ENCODE assay signal across 8 mouse cellular contexts in genomic region chr12:11436023-11436350, GRCm38 (mm10). TPM values are rescaled to one million over a fixed set of nuclear protein-coding genes. Genes with fewer than 3 reads are reported as not detected.
DNase-seq lines count a peak whose midpoint lies in the region; ATAC-seq and TF ChIP-seq lines count a peak whose summit lies in the region.

No protein-coding gene starts in this region.

- no peaks in the 10 kb centered on the region for H3K4me1 ChIP-seq in kidney, embryonic 14.5 days (ENCODE audit: control insufficient read depth, insufficient read depth, low read length)
- peaks cover 24% of the 10 kb centered on the region for H3K4me1 ChIP-seq in embryonic facial prominence, embryonic 13.5 days
- H3K4me1 ChIP-seq in hindbrain, embryonic 15.5 days (replicated peaks) = peaks cover 23% of the 10 kb centered on the region
- H3K4me1 ChIP-seq in midbrain, postnatal 0 days (ENCODE audit: insufficient read depth, low read length) = 0 out of 2 replicates have a peak, but pooled peaks cover 5% of the 10 kb centered on the region

- H3K36me3 ChIP-seq in kidney, embryonic 14.5 days (ENCODE audit: control insufficient read depth, insufficient read depth, low read length) = no peaks in the 10 kb centered on the region
- no peaks in the 10 kb centered on the region for H3K36me3 ChIP-seq in embryonic facial prominence, embryonic 13.5 days
- no peaks in the 10 kb centered on the region for H3K36me3 ChIP-seq in hindbrain, embryonic 15.5 days
- no peaks in the 10 kb centered on the region for H3K36me3 ChIP-seq in midbrain, postnatal 0 days (ENCODE audit: insufficient read depth, low read length)

- no peak for DNase-seq in kidney, postnatal 25 days
- peak; percentile 27 for DNase-seq in midbrain, postnatal 0 days (ENCODE audit: low spot score)
- no peak for DNase-seq in urinary bladder, postnatal 10 days (ENCODE audit: low spot score)

- peaks cover 13% of the 10 kb centered on the region for H3K27me3 ChIP-seq in kidney, embryonic 14.5 days (ENCODE audit: control insufficient read depth, insufficient read depth, low read length)
- H3K27me3 ChIP-seq in embryonic facial prominence, embryonic 13.5 days = peaks cover 40% of the 10 kb centered on the region
- 0 out of 2 replicates have a peak, but pooled peaks cover 2% of the 10 kb centered on the region for H3K27me3 ChIP-seq in hindbrain, embryonic 15.5 days
- no peaks in the 10 kb centered on the region for H3K27me3 ChIP-seq in midbrain, postnatal 0 days (ENCODE audit: insufficient read depth, low read length)

- no peaks in the 10 kb centered on the region for H3K9me3 ChIP-seq in kidney, embryonic 14.5 days (ENCODE audit: control insufficient read depth, low read length)
- H3K9me3 ChIP-seq in embryonic facial prominence, embryonic 13.5 days = no peaks in the 10 kb centered on the region
- no peaks in the 10 kb centered on the region for H3K9me3 ChIP-seq in hindbrain, embryonic 15.5 days
- H3K9me3 ChIP-seq in midbrain, postnatal 0 days (ENCODE audit: low read length) = no peaks in the 10 kb centered on the region

- peak overlapping the region; percentile 29; the same call in 1 of the 2 replicates for H3K9ac ChIP-seq in kidney, embryonic 14.5 days (ENCODE audit: low read depth, low read length)
- H3K9ac ChIP-seq in embryonic facial prominence, embryonic 13.5 days = peak overlapping the region; percentile 68
- H3K9ac ChIP-seq in hindbrain, embryonic 15.5 days = peak overlapping the region; percentile 63
- peak overlapping the region; percentile 67 for H3K9ac ChIP-seq in midbrain, postnatal 0 days (replicated peaks; ENCODE audit: low read length, poor library complexity, severe bottlenecking)

- ATAC-seq in kidney, embryonic 14.5 days (ENCODE audit: low FRiP score, low TSS enrichment) = peak; percentile 8; the same call in 1 of the 2 replicates
- ATAC-seq in embryonic facial prominence, embryonic 13.5 days (ENCODE audit: insufficient number of reproducible peaks, insufficient read depth, low FRiP score, low TSS enrichment, low read depth) = no peak
- ATAC-seq in hindbrain, embryonic 15.5 days (ENCODE audit: low FRiP score, low read depth) = no peak
- peak; percentile 41; the same call in 1 of the 2 replicates for ATAC-seq in midbrain, postnatal 0 days (ENCODE audit: low FRiP score)
- ATAC-seq in megakaryocyte, adult 5-6 weeks (ENCODE audit: poor library complexity, severe bottlenecking) = no peak
- no peak for ATAC-seq in erythroblast, adult 5-6 weeks (replicated peaks; ENCODE audit: low FRiP score, poor library complexity, severe bottlenecking)

- no peak overlapping the region for H3K27ac ChIP-seq in kidney, embryonic 14.5 days (ENCODE audit: low read depth, low read length)
- H3K27ac ChIP-seq in embryonic facial prominence, embryonic 13.5 days = no peak overlapping the region
- H3K27ac ChIP-seq in hindbrain, embryonic 15.5 days (replicated peaks) = peak overlapping the region; percentile 84
- peak overlapping the region; percentile 85 for H3K27ac ChIP-seq in midbrain, postnatal 0 days (ENCODE audit: low read depth, low read length)

- peak overlapping the region; percentile 69 for H3K4me2 ChIP-seq in kidney, embryonic 14.5 days (replicated peaks; ENCODE audit: low read depth, low read length)
- peak overlapping the region; percentile 74 for H3K4me2 ChIP-seq in embryonic facial prominence, embryonic 13.5 days
- peak overlapping the region; percentile 92 for H3K4me2 ChIP-seq in hindbrain, embryonic 15.5 days
- peak overlapping the region; percentile 71 for H3K4me2 ChIP-seq in midbrain, postnatal 0 days (ENCODE audit: low read depth, low read length, poor library complexity, severe bottlenecking)

- 4% methylated on average over 12 of the region's 12 CpGs for WGBS in kidney, embryonic 14.5 days
- WGBS in embryonic facial prominence, embryonic 13.5 days = 3% methylated on average over 12 of the region's 12 CpGs
- 2% methylated on average over 12 of the region's 12 CpGs for WGBS in hindbrain, embryonic 15.5 days
- WGBS in midbrain, postnatal 0 days = 2% methylated on average over 12 of the region's 12 CpGs

- peak overlapping the region; percentile 39 for H3K4me3 ChIP-seq in kidney, embryonic 14.5 days (ENCODE audit: low read length)
- H3K4me3 ChIP-seq in embryonic facial prominence, embryonic 13.5 days = peak overlapping the region; percentile 47
- H3K4me3 ChIP-seq in hindbrain, embryonic 15.5 days = peak overlapping the region; percentile 57
- H3K4me3 ChIP-seq in midbrain, postnatal 0 days (ENCODE audit: low read depth, low read length) = peak overlapping the region; percentile 55

- TF ChIP-seq CTCF in midbrain, postnatal 0 days (IDR thresholded peaks at IDR 0.05) = no peak

RNA-seq across cellular contexts. Expression of gene Vsnl1, which starts 0.4 kb away (rescaled TPM):
- polyA plus RNA-seq in kidney, embryonic 14.5 days (2014; fragmentation: Nextera tagmentation; extraction: Ambion mirVana) = 1.9 and 2.8 TPM in 2 replicates
- polyA plus RNA-seq in embryonic facial prominence, embryonic 13.5 days (2015; fragmentation: Nextera tagmentation; extraction: Ambion mirVana) = 2.9 and 5.0 TPM in 2 replicates
- 95.3 and 123 TPM in 2 replicates for polyA plus RNA-seq in hindbrain, embryonic 15.5 days (2015; fragmentation: Nextera tagmentation; extraction: Ambion mirVana)
- total RNA-seq in midbrain, postnatal 0 days (2014; rRNA removed) = 208 and 234 TPM in 2 replicates
- 286 and 288 TPM in 2 replicates for polyA plus RNA-seq in midbrain, postnatal 0 days (2015; fragmentation: Nextera tagmentation; extraction: Ambion mirVana)
- not detected in 2 replicates for total RNA-seq in megakaryocyte, adult 5-6 weeks (2015)
- not detected in 2 replicates for total RNA-seq in megakaryocyte, adult 5-6 weeks (2017)
- total RNA-seq in erythroblast, adult 5-6 weeks (2015; ENCODE audit: low replicate concordance) = not detected in 2 replicates
- 0.42 TPM in 1 of 2 replicates, not detected in the other for total RNA-seq in erythroblast, adult 5-6 weeks (2017; ENCODE audit: low replicate concordance)

RNA-seq across cellular contexts. Expression of gene Rad51ap2, which starts 19.9 kb away (rescaled TPM):
- polyA plus RNA-seq in kidney, embryonic 14.5 days (2014; fragmentation: Nextera tagmentation; extraction: Ambion mirVana) = 0.06 and 0.22 TPM in 2 replicates
- 1.1 and 1.4 TPM in 2 replicates for polyA plus RNA-seq in embryonic facial prominence, embryonic 13.5 days (2015; fragmentation: Nextera tagmentation; extraction: Ambion mirVana)
- polyA plus RNA-seq in hindbrain, embryonic 15.5 days (2015; fragmentation: Nextera tagmentation; extraction: Ambion mirVana) = 0.30 and 0.53 TPM in 2 replicates
- 0.49 and 0.85 TPM in 2 replicates for total RNA-seq in midbrain, postnatal 0 days (2014; rRNA removed)
- polyA plus RNA-seq in midbrain, postnatal 0 days (2015; fragmentation: Nextera tagmentation; extraction: Ambion mirVana) = 0.67 and 0.81 TPM in 2 replicates
- total RNA-seq in megakaryocyte, adult 5-6 weeks (2015) = not detected in 2 replicates
- not detected in 2 replicates for total RNA-seq in megakaryocyte, adult 5-6 weeks (2017)
- total RNA-seq in erythroblast, adult 5-6 weeks (2015; ENCODE audit: low replicate concordance) = not detected in 2 replicates
- total RNA-seq in erythroblast, adult 5-6 weeks (2017; ENCODE audit: low replicate concordance) = 0.56 TPM in 1 of 2 replicates, not detected in the other

Comparison
In these comparisons a context has a peak if more than half of its experiments do, and no peak if none do; other contexts are left out.
1. ATAC-seq: peak in kidney, embryonic 14.5 days (single experiment) and midbrain, postnatal 0 days (single experiment); none in embryonic facial prominence, embryonic 13.5 days (single experiment), hindbrain, embryonic 15.5 days (single experiment), megakaryocyte, adult 5-6 weeks (single experiment) and erythroblast, adult 5-6 weeks (single experiment).
2. H3K27ac ChIP-seq: peak in hindbrain, embryonic 15.5 days (single experiment) and midbrain, postnatal 0 days (single experiment); none in kidney, embryonic 14.5 days (single experiment) and embryonic facial prominence, embryonic 13.5 days (single experiment).
3. RNA of gene Vsnl1, which starts 0.4 kb away (polyA plus RNA-seq): 286 to 288 TPM in midbrain, postnatal 0 days and 95.3 to 123 TPM in hindbrain, embryonic 15.5 days; 2.9 to 5.0 TPM in embryonic facial prominence, embryonic 13.5 days and 1.9 to 2.8 TPM in kidney, embryonic 14.5 days; every median in the first group is over 10 times any median in the second.
4. Peak in every context shown above with its lines, with median percentiles within 50 percentile points of each other: H3K4me2 ChIP-seq, H3K4me3 ChIP-seq and H3K9ac ChIP-seq.